Mouse (Mus musculus) forebrain, embryonic 10.5 days (tissue): ENCODE results near the gene Rlf. TPM values are rescaled to one million over a fixed set of nuclear protein-coding genes. Genes with fewer than 3 reads are reported as not detected.
"Not testable (repeated sequence)": the region's sequence is repeated elsewhere in the genome, so short reads cannot be mapped to it uniquely, and the experiment has no call there.

Source experiments
- DNase-seq: peaks from one replicate; pipeline ENCODE4 v3.0.0-alpha.2; 2017; ENCODE audit warnings: low spot score; ENCODE audit errors: extremely low spot score
- H3K27ac ChIP-seq: fragments of 300-500 bp; sonication (generic); 2 replicates; pipeline ENCODE4 v1.5.1; 2016; ENCODE audit warnings: mild to moderate bottlenecking
- H3K27me3 ChIP-seq: fragments of 300-500 bp; sonication (generic); 2 replicates; pipeline ENCODE4 v1.6.1; 2016; ENCODE audit warnings: mild to moderate bottlenecking; ENCODE audit not compliant: poor library complexity, severe bottlenecking
- H3K36me3 ChIP-seq: fragments of 300-500 bp; sonication (generic); replicated peaks from 2 replicates; pipeline ENCODE4 v1.6.1; 2016; ENCODE audit warnings: mild to moderate bottlenecking, moderate library complexity
- H3K4me1 ChIP-seq: fragments of 300-500 bp; sonication (generic); 2 replicates; pipeline ENCODE4 v1.6.1; 2016
- H3K4me3 ChIP-seq: fragments of 300-500 bp; sonication (generic); 2 replicates; pipeline ENCODE4 v1.5.1; 2016; ENCODE audit warnings: mild to moderate bottlenecking, moderate library complexity
- H3K9me3 ChIP-seq: fragments of 300-500 bp; sonication (generic); 2 replicates; pipeline ENCODE4 v1.6.1; 2016; ENCODE audit warnings: mild to moderate bottlenecking, moderate library complexity
- WGBS: fragments of 180-500 bp; shearing (Covaris S2); methylation state at CpG from one replicate; pipeline ENCODE4 v1.1.7; 2016; 5-methylcytosine and 5-hydroxymethylcytosine counted together
- polyA plus RNA-seq: library from polyadenylated mRNA; unstranded; fragments of >200 nt; fragmentation: Nextera tagmentation; extraction: Ambion mirVana; gene quantifications from 2 replicates; pipeline ENCODE4 v1.2.1, GENCODE M21; 2016

The Rlf gene
- polyA plus RNA-seq, 1 experiment from 2014 or later: 25.7 TPM

- WGBS: 5% methylated on average over 31 of the region's 36 CpGs
- Histone ChIP-seq H3K4me3 (peak overlapping the region; percentile 95), H3K4me1 (peaks cover 17% of the 10 kb centered on the region), H3K36me3 (peaks cover 28% of the 10 kb centered on the region), H3K9me3 (no peaks in the 10 kb centered on the region), H3K27me3 (no peaks in the 10 kb centered on the region), H3K27ac (peak overlapping the region; percentile 97)
- no peak for DNase-seq
Measured at GRCm38 (mm10) chr4:121213936-121214792, 720 bp downstream of the Rlf start.

- WGBS: 89% methylated on average over 4 of the region's 4 CpGs
- Histone ChIP-seq H3K36me3 (peaks cover 47% of the 10 kb centered on the region), H3K4me1 (peaks cover 12% of the 10 kb centered on the region), H3K27me3 (no peaks in the 10 kb centered on the region), H3K4me3 (no peak overlapping the region), H3K27ac (no peak overlapping the region), H3K9me3 (no peaks in the 10 kb centered on the region)
- no peak for DNase-seq
Measured at GRCm38 (mm10) chr4:121208911-121209310, 6.0 kb downstream of the Rlf start.

- no peaks in the 10 kb centered on the region for H3K9me3 ChIP-seq
- DNase-seq: no peak
- H3K27ac ChIP-seq: no peak overlapping the region
- H3K27me3 ChIP-seq: no peaks in the 10 kb centered on the region
- H3K4me1 ChIP-seq: no peaks in the 10 kb centered on the region
- H3K4me3 ChIP-seq: no peak overlapping the region
- H3K36me3 ChIP-seq: peaks cover 14% of the 10 kb centered on the region
- WGBS: 88% methylated on average over 4 of the region's 4 CpGs
Measured at GRCm38 (mm10) chr4:121197856-121198255, 17.0 kb downstream of the Rlf start.

DNA sequence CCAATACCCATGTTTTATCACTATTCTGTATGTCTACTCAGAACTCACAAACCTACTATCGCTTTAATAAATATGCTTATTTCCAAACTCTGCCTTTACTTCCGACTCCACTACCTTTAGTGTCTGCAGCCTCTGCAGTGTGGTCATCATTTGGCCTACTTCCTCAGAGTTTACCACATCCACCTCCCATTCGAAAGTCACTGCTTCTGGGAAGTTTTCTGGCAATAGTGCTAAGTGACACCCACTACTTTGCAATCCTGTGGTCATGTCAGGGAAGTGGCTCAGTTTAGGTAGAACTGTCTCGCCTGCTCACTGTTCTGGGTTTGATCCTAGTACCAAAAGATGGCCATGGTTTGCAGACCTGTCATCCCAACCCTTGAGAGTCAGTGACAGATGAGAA is 17.9 kb downstream of the Rlf start:
- no peaks in the 10 kb centered on the region for H3K27me3 ChIP-seq
- 92% methylated on average over 4 of the region's 4 CpGs for WGBS
- H3K4me3 ChIP-seq: no peak overlapping the region
- H3K36me3 ChIP-seq: peaks cover 19% of the 10 kb centered on the region
- H3K4me1 ChIP-seq: no peaks in the 10 kb centered on the region
- no peak overlapping the region for H3K27ac ChIP-seq
- no peak for DNase-seq
- H3K9me3 ChIP-seq: no peaks in the 10 kb centered on the region

GRCm38 (mm10) chr4:121196205-121196604 is 18.7 kb downstream of the Rlf start:
- DNase-seq: no peak
- Histone ChIP-seq H3K36me3 (peaks cover 24% of the 10 kb centered on the region), H3K4me1 (no peaks in the 10 kb centered on the region), H3K9me3 (no peaks in the 10 kb centered on the region), H3K27ac (no peak overlapping the region), H3K27me3 (no peaks in the 10 kb centered on the region), H3K4me3 (no peak overlapping the region)
- WGBS: 100% methylated on average over 2 of the region's 2 CpGs

DNA sequence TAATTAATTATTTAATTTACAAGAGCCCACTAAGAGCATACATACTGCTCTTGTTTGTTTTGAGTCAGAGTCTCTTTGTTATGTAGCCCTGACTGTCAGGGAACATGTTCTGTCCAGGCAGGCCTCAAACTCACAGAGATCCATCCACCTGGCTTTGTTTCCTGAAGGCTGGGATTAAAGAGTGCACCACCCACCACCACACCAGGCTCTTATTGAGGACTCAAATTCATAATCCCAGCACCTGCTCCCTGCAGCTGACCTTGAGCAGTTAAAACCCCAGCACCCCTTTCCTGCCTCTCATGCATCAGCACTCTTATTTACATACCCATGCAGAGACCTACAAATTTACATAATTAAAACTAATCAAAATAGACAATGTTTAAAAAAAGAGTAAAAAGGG is 20.1 kb downstream of the Rlf start:
- Histone ChIP-seq H3K27me3 (no peaks in the 10 kb centered on the region), H3K9me3 (no peaks in the 10 kb centered on the region), H3K36me3 (peaks cover 36% of the 10 kb centered on the region), H3K4me3 (no peak overlapping the region), H3K4me1 (no peaks in the 10 kb centered on the region), H3K27ac (no peak overlapping the region)
- DNase-seq: no peak

GRCm38 (mm10) chr4:121192306-121192705 is 22.6 kb downstream of the Rlf start:
- no peak overlapping the region for H3K4me3 ChIP-seq
- H3K4me1 ChIP-seq: no peaks in the 10 kb centered on the region
- H3K36me3 ChIP-seq: peaks cover 59% of the 10 kb centered on the region
- H3K9me3 ChIP-seq: no peaks in the 10 kb centered on the region
- H3K27me3 ChIP-seq: no peaks in the 10 kb centered on the region
- no peak overlapping the region for H3K27ac ChIP-seq
- WGBS: 97% methylated on average over 2 of the region's 2 CpGs
- no peak for DNase-seq

- no peaks in the 10 kb centered on the region for H3K27me3 ChIP-seq
- no peaks in the 10 kb centered on the region for H3K4me1 ChIP-seq
- H3K27ac ChIP-seq: no peak overlapping the region
- no peak for DNase-seq
- 91% methylated on average over 3 of the region's 3 CpGs for WGBS
- H3K9me3 ChIP-seq: no peaks in the 10 kb centered on the region
- H3K4me3 ChIP-seq: no peak overlapping the region
- peaks cover 77% of the 10 kb centered on the region for H3K36me3 ChIP-seq
Measured at GRCm38 (mm10) chr4:121189341-121189740, 25.5 kb downstream of the Rlf start.

- no peak overlapping the region for H3K4me3 ChIP-seq
- H3K27ac ChIP-seq: no peak overlapping the region
- peaks cover 73% of the 10 kb centered on the region for H3K36me3 ChIP-seq
- H3K4me1 ChIP-seq: no peaks in the 10 kb centered on the region
- DNase-seq: no peak
- 97% methylated on average over 3 of the region's 3 CpGs for WGBS
- H3K9me3 ChIP-seq: peaks cover 12% of the 10 kb centered on the region
- H3K27me3 ChIP-seq: no peaks in the 10 kb centered on the region
Measured at GRCm38 (mm10) chr4:121179669-121180068, 35.2 kb downstream of the Rlf start.

DNA sequence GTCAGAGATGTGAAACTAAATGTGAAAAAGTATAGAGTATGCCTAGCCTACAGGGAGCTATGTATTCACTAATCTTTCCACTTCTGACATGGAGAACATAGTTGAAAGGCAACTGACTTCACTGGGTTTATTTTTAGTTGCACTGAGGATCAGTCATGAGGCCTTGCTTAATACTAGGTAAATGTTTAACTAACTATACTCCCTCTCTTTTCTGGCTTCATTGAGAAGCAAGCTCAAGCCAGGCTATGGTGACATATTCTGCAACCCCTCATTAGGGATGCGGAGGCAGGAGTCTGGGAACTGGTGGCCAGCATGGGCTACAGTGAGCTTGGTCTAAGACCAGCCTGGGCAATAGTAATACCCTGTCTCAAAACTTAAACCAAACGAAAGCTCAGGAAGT is 47.2 kb downstream of the Rlf start:
- H3K4me3 ChIP-seq: no peak overlapping the region
- 95% methylated on average over 2 of the region's 2 CpGs for WGBS
- H3K36me3 ChIP-seq: peaks cover 93% of the 10 kb centered on the region
- no peaks in the 10 kb centered on the region for H3K27me3 ChIP-seq
- no peak overlapping the region for H3K27ac ChIP-seq
- no peak for DNase-seq
- H3K4me1 ChIP-seq: no peaks in the 10 kb centered on the region
- peaks cover 10% of the 10 kb centered on the region for H3K9me3 ChIP-seq

GRCm38 (mm10) chr4:121166697-121167096 is 48.2 kb downstream of the Rlf start:
- H3K27ac ChIP-seq, H3K4me3 ChIP-seq, DNase-seq, H3K27me3 ChIP-seq, H3K9me3 ChIP-seq, H3K4me1 ChIP-seq: not testable (repeated sequence)
- 89% methylated on average over 4 of the region's 5 CpGs for WGBS
- peaks cover 96% of the 10 kb centered on the region for H3K36me3 ChIP-seq

- no peaks in the 10 kb centered on the region for H3K27me3 ChIP-seq
- H3K4me1 ChIP-seq: no peaks in the 10 kb centered on the region
- no peak overlapping the region for H3K27ac ChIP-seq
- DNase-seq: no peak
- H3K9me3 ChIP-seq: no peaks in the 10 kb centered on the region
- 94% methylated on average over 2 of the region's 2 CpGs for WGBS
- no peak overlapping the region for H3K4me3 ChIP-seq
- peaks cover 87% of the 10 kb centered on the region for H3K36me3 ChIP-seq
Measured at GRCm38 (mm10) chr4:121163501-121164030, 51.3 kb downstream of the Rlf start.

DNA sequence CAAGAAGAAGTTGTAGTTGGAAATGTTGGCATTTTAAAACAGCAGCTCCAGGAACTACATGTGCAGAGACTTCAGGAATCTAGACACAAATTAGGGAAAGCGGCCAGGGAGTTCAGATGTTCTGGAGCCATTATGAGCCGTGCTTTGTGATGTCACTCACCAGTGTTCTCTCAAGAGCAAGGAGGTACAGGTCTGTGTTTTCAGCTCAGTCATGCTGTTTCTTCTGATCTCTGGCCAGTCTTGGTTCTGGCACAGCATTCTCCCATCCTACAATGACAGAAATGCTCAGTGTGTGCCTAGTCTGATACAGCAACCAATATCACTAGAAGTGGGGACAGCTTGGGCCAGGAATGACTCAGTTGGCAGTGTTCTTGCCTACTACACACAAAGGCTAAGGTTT is 105.8 kb downstream of the Rlf start, which contains the start of gene Tmco2:
Gene Tmco2, minus strand, starts transcription at position 101 of the 400 bp plus-strand sequence.
- H3K4me3 ChIP-seq: no peak within 1 kb of the TSS
- no peaks in the 10 kb centered on the region for H3K4me1 ChIP-seq
- no peaks in the 10 kb centered on the region for H3K9me3 ChIP-seq
- WGBS: 92% methylated on average over 2 of the region's 2 CpGs
- H3K27ac ChIP-seq: no peak within 1 kb of the TSS
- H3K36me3 ChIP-seq: no peaks in the 10 kb centered on the region
- no peaks in the 10 kb centered on the region for H3K27me3 ChIP-seq
- DNase-seq: no peak
